Mouse (Mus musculus) hindbrain, embryonic 12.5 days (tissue): Measurements from ENCODE around the gene Ano10. TPM values are rescaled to one million over a fixed set of nuclear protein-coding genes. Genes with fewer than 3 reads are reported as not detected.

Experiments used
- ATAC-seq: fragments of 200-750 bp; cut with Nextera tagmentation; 2 replicates; pipeline ENCODE4 v1.8.0; 2017; ENCODE audit warnings: moderate TSS enrichment; ENCODE audit not compliant: low FRiP score
- H3K27ac ChIP-seq: fragments of 300-500 bp; sonication (generic); 2 replicates; pipeline ENCODE4 v1.5.1; 2016; ENCODE audit warnings: mild to moderate bottlenecking
- H3K27me3 ChIP-seq: fragments of 300-500 bp; sonication (generic); 2 replicates; pipeline ENCODE4 v1.6.1; 2016; ENCODE audit warnings: mild to moderate bottlenecking
- H3K36me3 ChIP-seq: fragments of 300-500 bp; sonication (generic); 2 replicates; pipeline ENCODE4 v1.6.1; 2016; ENCODE audit warnings: mild to moderate bottlenecking
- H3K4me1 ChIP-seq: fragments of 300-500 bp; sonication (generic); 2 replicates; pipeline ENCODE4 v1.6.1; 2016
- H3K4me2 ChIP-seq: fragments of 300-500 bp; sonication (generic); replicated peaks from 2 replicates; pipeline ENCODE4 v1.6.1; 2016; ENCODE audit warnings: mild to moderate bottlenecking
- H3K4me3 ChIP-seq: fragments of 300-500 bp; sonication (generic); 2 replicates; pipeline ENCODE4 v1.5.1; 2016; ENCODE audit warnings: mild to moderate bottlenecking
- H3K9ac ChIP-seq: fragments of 300-500 bp; sonication (generic); 2 replicates; pipeline ENCODE4 v1.6.1; 2016; ENCODE audit warnings: mild to moderate bottlenecking, moderate library complexity
- H3K9me3 ChIP-seq: fragments of 300-500 bp; sonication (generic); replicated peaks from 2 replicates; pipeline ENCODE4 v1.6.1; 2016; ENCODE audit warnings: mild to moderate bottlenecking
- WGBS: fragments of 180-500 bp; shearing (Covaris S2); methylation state at CpG from one replicate; pipeline ENCODE4 v1.1.7; 2016; 5-methylcytosine and 5-hydroxymethylcytosine counted together
- polyA plus RNA-seq: library from polyadenylated mRNA; unstranded; fragments of >200 nt; fragmentation: Nextera tagmentation; extraction: Ambion mirVana; gene quantifications from 2 replicates; pipeline ENCODE4 v1.2.1, GENCODE M21; 2016

Gene Ano10
- polyA plus RNA-seq, 1 experiment from 2014 or later = 53.6 TPM

DNA sequence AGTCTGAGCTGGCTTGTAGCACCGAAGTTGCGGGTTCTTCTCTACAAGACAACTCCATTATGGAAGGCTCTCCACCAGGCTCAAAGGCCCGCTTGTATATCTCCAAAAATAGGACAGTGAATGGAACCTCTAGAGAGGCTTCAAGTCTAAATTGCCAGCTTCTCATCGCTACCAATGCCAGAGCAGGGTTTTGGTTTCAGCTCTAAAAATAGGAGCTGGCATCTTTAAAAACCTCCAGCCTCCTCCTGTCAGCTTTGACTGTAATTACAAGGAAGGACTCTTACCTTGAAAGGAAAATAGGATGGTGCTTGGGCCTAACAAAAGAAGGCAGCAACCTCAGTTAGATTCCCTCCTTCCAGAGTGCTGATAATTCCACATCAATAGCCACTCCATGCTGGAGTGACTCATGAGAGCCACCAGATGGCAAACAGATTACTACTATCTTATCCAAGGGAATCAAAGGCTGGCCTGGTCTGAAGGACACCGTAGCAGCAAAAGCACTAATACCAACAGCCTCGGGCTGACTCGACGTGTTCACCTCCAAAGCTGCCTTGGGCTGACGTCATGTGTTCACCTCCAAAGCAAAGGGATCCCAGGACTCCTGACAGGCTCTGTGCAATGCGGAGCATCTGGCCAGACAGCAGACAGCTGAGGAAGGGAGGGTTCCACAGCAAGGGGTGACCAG, 28.6 kb downstream of the Ano10 start:
- no peak overlapping the region for H3K27ac ChIP-seq
- 88% methylated on average over 10 of the region's 10 CpGs for WGBS
- ATAC-seq = no peak
- no peaks in the 10 kb centered on the region for H3K9me3 ChIP-seq
- H3K4me1 ChIP-seq = peaks cover 2% of the 10 kb centered on the region; the same call in 1 of the 2 replicates
- H3K36me3 ChIP-seq = peaks cover 53% of the 10 kb centered on the region
- H3K4me2 ChIP-seq = no peak overlapping the region
- H3K27me3 ChIP-seq = no peaks in the 10 kb centered on the region
- no peak overlapping the region for H3K9ac ChIP-seq
- H3K4me3 ChIP-seq = no peak overlapping the region

DNA sequence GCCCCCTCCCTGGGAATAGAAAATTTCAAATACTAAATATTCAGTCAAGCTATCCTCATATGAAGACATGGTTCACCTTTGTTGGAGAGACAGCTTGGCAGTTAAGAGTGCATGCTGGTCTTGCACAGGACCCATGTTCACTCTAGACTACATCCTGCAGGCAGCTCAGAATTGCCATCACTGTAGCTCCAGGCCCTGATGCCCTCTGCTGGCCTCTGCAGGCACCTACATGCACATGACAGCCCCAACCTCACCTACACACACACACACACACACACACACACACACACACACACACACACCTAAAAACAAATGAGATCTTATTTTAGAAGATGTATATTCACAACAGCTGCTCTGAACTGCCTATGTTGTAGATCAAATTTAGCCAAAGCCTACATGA, 31.1 kb downstream of the Ano10 start:
- peaks cover 63% of the 10 kb centered on the region for H3K36me3 ChIP-seq
- no peaks in the 10 kb centered on the region for H3K27me3 ChIP-seq
- ATAC-seq = no peak

DNA sequence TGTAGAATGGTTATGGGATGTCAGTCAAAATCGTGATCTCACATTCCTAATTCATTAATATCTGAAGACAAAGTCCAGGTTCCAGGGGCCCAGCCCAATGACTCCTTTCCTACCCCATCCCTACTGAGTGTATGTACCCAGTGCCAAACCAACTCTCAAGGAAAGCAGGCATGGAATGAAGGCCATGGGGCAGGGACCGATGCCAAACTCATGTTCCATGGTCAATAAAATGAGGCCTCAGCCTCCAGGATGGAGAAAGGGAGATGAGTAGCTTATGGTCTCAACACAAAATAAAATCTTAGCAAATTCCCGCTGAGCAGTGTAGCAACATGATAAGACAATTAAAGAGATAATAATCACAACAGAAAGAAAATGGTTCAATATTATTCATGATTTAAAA, 39.8 kb downstream of the Ano10 start:
- H3K4me2 ChIP-seq = no peak overlapping the region
- peaks cover 83% of the 10 kb centered on the region for H3K36me3 ChIP-seq
- WGBS = 90% methylated on average over 3 of the region's 3 CpGs
- H3K27me3 ChIP-seq = no peaks in the 10 kb centered on the region
- no peak overlapping the region for H3K9ac ChIP-seq
- no peaks in the 10 kb centered on the region for H3K4me1 ChIP-seq
- ATAC-seq = no peak
- H3K4me3 ChIP-seq = no peak overlapping the region
- H3K9me3 ChIP-seq = no peaks in the 10 kb centered on the region
- no peak overlapping the region for H3K27ac ChIP-seq

More for the DNA sequence above, 31.1 kb downstream of the Ano10 start:
- Histone ChIP-seq H3K27ac (no peak overlapping the region), H3K4me1 (no peaks in the 10 kb centered on the region), H3K4me2 (no peak overlapping the region), H3K4me3 (no peak overlapping the region), H3K9me3 (no peaks in the 10 kb centered on the region), H3K9ac (no peak overlapping the region)

DNA sequence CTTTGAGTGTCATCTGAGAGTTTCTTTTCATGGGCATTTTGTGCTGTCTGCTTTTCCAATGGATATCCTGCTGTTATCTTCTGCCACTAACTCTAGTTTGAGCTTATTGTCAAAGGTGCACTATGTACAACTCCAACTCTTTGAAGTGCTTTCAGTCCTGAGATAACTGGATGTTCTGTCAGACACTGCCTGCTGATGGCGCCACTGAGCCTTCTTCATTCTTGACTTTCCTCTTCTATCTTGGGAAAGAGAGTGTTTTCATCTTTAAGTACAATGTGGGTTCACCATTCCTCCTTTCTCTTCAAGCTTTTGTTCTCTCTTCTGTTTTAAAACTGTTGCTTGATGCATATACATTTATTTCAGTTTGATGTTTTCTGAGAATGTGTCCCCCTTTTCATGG, 42.1 kb downstream of the Ano10 start:
- Histone ChIP-seq H3K4me2 (no peak overlapping the region), H3K9me3 (no peaks in the 10 kb centered on the region), H3K36me3 (peaks cover 66% of the 10 kb centered on the region), H3K4me3 (no peak overlapping the region), H3K27ac (no peak overlapping the region), H3K27me3 (no peaks in the 10 kb centered on the region), H3K4me1 (peaks cover 3% of the 10 kb centered on the region; the same call in 1 of the 2 replicates), H3K9ac (no peak overlapping the region)
- no peak for ATAC-seq
- 81% methylated on average over 1 of the region's 1 CpGs for WGBS

DNA sequence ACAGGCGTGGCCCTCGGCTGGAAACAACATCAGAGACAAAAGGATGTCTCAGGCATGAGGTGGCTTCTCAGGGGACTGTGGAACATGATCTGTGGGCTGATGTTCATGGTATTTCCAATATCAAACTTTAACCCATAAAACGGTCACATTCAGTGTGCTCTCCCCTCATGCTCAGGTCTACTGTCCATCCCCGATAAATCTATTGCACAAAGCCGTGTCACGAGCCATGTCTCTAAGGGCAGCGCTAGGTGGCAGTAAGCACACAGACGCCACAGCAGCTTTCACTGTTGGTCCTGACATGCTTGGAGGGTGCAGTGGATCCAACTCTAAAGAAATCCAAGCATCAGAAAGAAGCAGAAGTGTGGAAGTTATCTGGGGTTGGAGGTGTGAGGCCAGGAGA, 46.1 kb downstream of the Ano10 start:
- Histone ChIP-seq H3K4me2 (no peak overlapping the region), H3K36me3 (peaks cover 52% of the 10 kb centered on the region), H3K4me1 (peaks cover 3% of the 10 kb centered on the region; the same call in 1 of the 2 replicates), H3K4me3 (no peak overlapping the region), H3K27me3 (no peaks in the 10 kb centered on the region), H3K9ac (no peak overlapping the region), H3K27ac (no peak overlapping the region), H3K9me3 (no peaks in the 10 kb centered on the region)
- ATAC-seq = no peak; the same call in 1 of the 2 replicates
- 37% methylated on average over 8 of the region's 8 CpGs for WGBS

DNA sequence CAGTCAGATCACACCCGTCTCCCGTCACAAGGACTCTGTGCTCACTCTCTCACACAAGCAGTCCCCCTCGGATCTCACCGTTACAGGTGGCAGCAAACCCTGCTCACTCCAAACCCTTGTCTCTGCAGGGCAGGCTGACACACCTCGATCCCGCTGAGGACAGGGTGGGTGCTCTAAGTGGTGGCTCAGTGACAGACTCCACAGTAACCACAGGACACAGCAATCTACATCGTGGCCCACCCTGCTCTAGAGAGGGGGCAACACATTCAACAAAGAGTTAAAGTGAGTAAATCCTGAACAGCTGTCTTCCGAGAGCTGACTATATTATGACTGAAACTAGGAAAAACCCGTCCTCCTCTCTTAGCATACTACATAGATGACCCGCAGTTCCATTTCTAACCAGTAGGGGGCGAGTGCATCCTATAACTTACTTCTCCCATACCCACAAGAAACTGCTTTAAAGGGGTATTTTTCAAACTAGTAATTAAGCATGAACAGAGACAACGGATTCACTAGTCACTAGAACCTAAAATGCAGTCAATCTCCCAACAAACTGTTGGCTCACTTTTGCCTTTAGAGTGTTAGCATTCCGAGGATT, 46.7 kb downstream of the Ano10 start:
- ATAC-seq = peak; percentile 39
- Histone ChIP-seq H3K9ac (no peak overlapping the region), H3K4me3 (no peak overlapping the region), H3K4me1 (peaks cover 3% of the 10 kb centered on the region; the same call in 1 of the 2 replicates), H3K36me3 (peaks cover 48% of the 10 kb centered on the region), H3K9me3 (no peaks in the 10 kb centered on the region), H3K27ac (no peak overlapping the region), H3K27me3 (no peaks in the 10 kb centered on the region), H3K4me2 (no peak overlapping the region)
- 42% methylated on average over 13 of the region's 13 CpGs for WGBS

DNA sequence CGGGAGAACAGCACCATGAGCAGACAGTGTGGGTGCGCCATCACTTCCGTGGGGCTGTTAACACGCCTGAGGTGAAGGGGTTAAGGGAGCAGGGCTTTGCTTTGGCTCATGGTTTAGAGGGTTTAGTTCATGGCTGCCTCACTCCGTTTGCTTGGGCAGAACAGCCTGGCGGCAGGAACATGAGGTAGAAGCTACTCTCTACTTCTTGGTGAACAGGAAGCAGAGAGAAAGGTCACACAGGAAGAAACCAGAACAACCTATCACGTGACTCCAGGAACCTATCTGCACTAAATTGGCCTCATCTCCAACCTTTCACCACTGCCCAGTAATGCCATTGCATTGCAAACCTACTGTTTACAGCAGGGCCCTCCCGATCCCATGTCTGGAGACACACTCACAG, 48.3 kb downstream of the Ano10 start:
- ATAC-seq = no peak

DNA sequence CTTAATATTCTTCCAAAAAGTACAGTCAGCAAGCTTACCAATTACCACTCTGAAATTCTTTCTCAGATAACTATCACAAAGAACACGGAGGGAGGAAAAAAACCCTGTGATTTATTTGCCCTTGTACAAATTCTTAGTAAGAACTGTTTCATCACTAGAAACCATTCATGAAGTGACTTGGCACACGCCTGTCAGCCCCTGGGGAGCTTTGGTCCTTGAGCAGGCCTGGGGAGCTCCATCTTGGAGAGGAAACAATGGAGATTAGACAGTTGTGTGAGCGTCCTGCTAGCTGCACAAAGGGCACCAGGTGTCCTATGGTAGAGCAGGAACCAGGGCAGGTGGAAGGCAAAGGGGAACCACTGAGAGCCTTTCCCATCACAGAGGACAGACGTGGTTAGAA, 48.8 kb downstream of the Ano10 start:
- 71% methylated on average over 4 of the region's 4 CpGs for WGBS
- no peak for ATAC-seq
- H3K27me3 ChIP-seq = no peaks in the 10 kb centered on the region
- no peak overlapping the region for H3K27ac ChIP-seq
- H3K4me1 ChIP-seq = peaks cover 15% of the 10 kb centered on the region
- no peak overlapping the region for H3K4me3 ChIP-seq
- no peak overlapping the region for H3K9ac ChIP-seq
- no peak overlapping the region for H3K4me2 ChIP-seq
- H3K9me3 ChIP-seq = no peaks in the 10 kb centered on the region
- peaks cover 27% of the 10 kb centered on the region for H3K36me3 ChIP-seq

More for the DNA sequence above, 48.3 kb downstream of the Ano10 start:
- H3K27me3 ChIP-seq = no peaks in the 10 kb centered on the region
- H3K36me3 ChIP-seq = peaks cover 31% of the 10 kb centered on the region
- WGBS = 87% methylated on average over 8 of the region's 8 CpGs
- H3K4me1 ChIP-seq = peaks cover 11% of the 10 kb centered on the region
- no peaks in the 10 kb centered on the region for H3K9me3 ChIP-seq
- H3K9ac ChIP-seq = no peak overlapping the region
- no peak overlapping the region for H3K4me3 ChIP-seq
- no peak overlapping the region for H3K27ac ChIP-seq
- no peak overlapping the region for H3K4me2 ChIP-seq

DNA sequence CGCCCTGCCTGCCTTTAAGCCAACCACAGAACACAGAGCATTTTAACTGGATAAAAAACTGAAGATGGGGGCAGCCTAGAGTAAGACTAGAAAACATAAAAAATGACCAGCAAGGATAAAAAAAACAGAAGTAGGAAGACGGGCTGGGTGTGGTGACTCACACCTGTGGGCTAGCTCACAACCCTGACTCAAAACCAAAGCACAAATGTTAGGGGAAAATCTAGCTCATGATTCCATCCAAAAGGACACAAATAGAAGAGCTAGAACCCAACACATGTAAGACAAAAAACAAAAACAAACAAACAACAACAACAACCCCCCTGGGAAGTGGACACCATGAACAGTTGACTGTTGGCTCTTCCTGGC, 49.4 kb downstream of the Ano10 start:
- Histone ChIP-seq H3K9ac (no peak overlapping the region), H3K9me3 (no peaks in the 10 kb centered on the region), H3K4me2 (no peak overlapping the region), H3K4me3 (no peak overlapping the region), H3K4me1 (peaks cover 17% of the 10 kb centered on the region), H3K27ac (no peak overlapping the region), H3K36me3 (peaks cover 20% of the 10 kb centered on the region), H3K27me3 (no peaks in the 10 kb centered on the region)
- 44% methylated on average over 2 of the region's 2 CpGs for WGBS
- ATAC-seq = no peak

DNA sequence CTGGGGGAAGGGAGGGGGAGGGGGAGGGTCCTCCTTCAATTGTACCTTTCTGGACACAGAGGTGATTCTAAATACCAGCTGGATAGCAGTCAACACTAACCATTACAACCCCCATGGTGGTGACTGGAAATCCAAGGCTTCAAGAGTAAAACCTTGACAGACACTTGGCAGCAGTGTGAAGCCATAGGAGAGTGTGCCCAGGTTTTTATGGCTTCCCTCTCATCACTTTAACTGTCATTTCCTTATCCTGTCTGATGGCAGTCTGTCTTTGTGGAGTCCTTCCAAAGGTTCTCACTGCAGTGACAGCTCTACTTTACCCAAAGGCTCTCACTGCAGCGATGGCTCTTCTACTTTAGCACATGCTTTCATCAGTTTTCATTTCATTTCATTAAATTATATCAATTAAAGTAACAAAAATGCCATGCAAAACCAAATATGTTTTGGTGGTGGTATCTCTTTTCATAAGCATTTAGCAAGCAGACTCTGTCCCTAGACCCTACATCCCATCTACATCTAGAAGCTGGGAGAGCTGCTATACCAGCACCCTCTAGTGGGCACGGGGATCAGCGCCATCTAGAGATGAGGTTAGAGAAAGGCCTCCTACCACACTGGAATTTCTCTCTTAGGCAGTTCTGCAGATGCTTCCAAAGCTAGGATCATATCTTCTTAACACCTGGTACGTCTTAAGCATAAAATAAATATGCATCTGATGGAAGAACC, 50.0 kb downstream of the Ano10 start:
- H3K27ac ChIP-seq = no peak overlapping the region
- 36% methylated on average over 4 of the region's 4 CpGs for WGBS
- H3K4me1 ChIP-seq = peaks cover 17% of the 10 kb centered on the region
- no peaks in the 10 kb centered on the region for H3K9me3 ChIP-seq
- peaks cover 16% of the 10 kb centered on the region for H3K36me3 ChIP-seq
- H3K4me3 ChIP-seq = no peak overlapping the region
- H3K4me2 ChIP-seq = no peak overlapping the region
- no peak overlapping the region for H3K9ac ChIP-seq
- H3K27me3 ChIP-seq = no peaks in the 10 kb centered on the region
- ATAC-seq = no peak

DNA sequence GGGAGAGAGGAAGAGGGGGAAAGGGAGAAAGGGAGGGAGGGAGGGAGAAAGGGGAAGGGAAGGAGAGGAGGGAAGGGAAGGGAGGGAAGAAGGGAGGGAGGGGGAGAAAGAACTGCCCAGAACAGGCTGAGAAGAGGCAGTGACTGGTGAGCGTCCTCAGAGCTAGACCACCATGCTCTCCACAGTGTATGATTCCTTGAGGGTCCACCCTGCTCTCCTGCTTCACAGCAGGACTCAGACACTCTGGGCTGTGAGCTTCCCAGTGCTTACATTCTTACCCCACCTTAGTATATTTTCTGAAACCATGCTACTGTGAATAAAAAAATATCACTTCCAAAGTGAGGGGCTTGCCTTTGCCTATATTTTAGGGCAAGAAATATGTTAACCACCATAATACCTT, 50.9 kb downstream of the Ano10 start:
- H3K27ac ChIP-seq = no peak overlapping the region
- 50% methylated on average over 1 of the region's 1 CpGs for WGBS
- ATAC-seq = no peak
- no peaks in the 10 kb centered on the region for H3K9me3 ChIP-seq
- H3K9ac ChIP-seq = no peak overlapping the region
- no peak overlapping the region for H3K4me3 ChIP-seq
- H3K36me3 ChIP-seq = peaks cover 16% of the 10 kb centered on the region
- peaks cover 17% of the 10 kb centered on the region for H3K4me1 ChIP-seq
- H3K27me3 ChIP-seq = no peaks in the 10 kb centered on the region
- H3K4me2 ChIP-seq = no peak overlapping the region

DNA sequence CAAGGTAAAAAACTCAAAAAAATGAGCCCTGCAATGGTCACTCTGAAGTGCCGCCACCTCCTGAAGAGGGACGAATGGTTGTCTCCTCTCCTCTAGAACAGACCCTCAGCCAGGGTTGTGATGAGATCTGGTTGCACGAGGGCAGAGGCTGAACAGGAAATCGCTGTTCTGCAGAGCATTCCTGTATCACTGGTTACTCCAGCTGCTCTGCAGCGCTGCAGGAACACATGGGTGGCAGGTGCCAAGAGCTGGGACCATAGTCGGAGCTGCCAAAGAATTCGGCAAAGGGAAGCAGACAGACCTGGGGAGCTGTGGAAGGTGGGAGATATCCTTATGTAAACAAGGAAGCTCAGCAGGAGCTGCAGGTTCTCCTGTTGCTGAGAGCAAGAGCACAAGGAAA, 51.4 kb downstream of the Ano10 start:
- Histone ChIP-seq H3K36me3 (peaks cover 16% of the 10 kb centered on the region), H3K9me3 (no peaks in the 10 kb centered on the region), H3K27ac (no peak overlapping the region), H3K4me2 (no peak overlapping the region), H3K27me3 (no peaks in the 10 kb centered on the region), H3K9ac (no peak overlapping the region), H3K4me1 (peaks cover 13% of the 10 kb centered on the region), H3K4me3 (no peak overlapping the region)
- WGBS = 26% methylated on average over 7 of the region's 7 CpGs
- ATAC-seq = no peak
